Mouse (Mus musculus): Measurements from ENCODE around the gene Keap1. TPM values are rescaled to one million over a fixed set of nuclear protein-coding genes. Genes with fewer than 3 reads are reported as not detected.

Keap1 gene
- 56.6 and 103 TPM in 2 replicates for polyA plus RNA-seq (2012; rRNA removed)

- Histone ChIP-seq H3K4me1 (ENCODE audit: control insufficient read depth, insufficient read depth, insufficient read length, low read length) (peaks cover 19% of the 10 kb centered on the region), H3K27ac (ENCODE audit: insufficient read depth, low read depth, low read length) (peak within 1 kb of the TSS; percentile 83), H3K4me3 (ENCODE audit: low read depth, low read length) (peak within 1 kb of the TSS; percentile 85), H3K36me3 (ENCODE audit: control insufficient read depth, insufficient read depth, low read length) (peaks cover 5% of the 10 kb centered on the region), H3K27me3 (ENCODE audit: control insufficient read depth, insufficient read depth, low read length) (peaks cover 11% of the 10 kb centered on the region)
- TF ChIP-seq CTCF (IDR thresholded peaks at IDR 0.05; ENCODE audit: extremely low read depth, insufficient read length, insufficient replicate concordance, low read depth, low read length): no peak
- peak; percentile 62 for TF ChIP-seq POLR2A (IDR thresholded peaks at IDR 0.05; ENCODE audit: low read depth, low read length)
- under 1% methylated on average over 90 of the region's 90 CpGs for WGBS
These were observed at the start of gene Keap1 for GRCm38 (mm10) chr9:21238733-21239464. TSS of gene Keap1 (minus strand) at chr9:21239361.

DNA sequence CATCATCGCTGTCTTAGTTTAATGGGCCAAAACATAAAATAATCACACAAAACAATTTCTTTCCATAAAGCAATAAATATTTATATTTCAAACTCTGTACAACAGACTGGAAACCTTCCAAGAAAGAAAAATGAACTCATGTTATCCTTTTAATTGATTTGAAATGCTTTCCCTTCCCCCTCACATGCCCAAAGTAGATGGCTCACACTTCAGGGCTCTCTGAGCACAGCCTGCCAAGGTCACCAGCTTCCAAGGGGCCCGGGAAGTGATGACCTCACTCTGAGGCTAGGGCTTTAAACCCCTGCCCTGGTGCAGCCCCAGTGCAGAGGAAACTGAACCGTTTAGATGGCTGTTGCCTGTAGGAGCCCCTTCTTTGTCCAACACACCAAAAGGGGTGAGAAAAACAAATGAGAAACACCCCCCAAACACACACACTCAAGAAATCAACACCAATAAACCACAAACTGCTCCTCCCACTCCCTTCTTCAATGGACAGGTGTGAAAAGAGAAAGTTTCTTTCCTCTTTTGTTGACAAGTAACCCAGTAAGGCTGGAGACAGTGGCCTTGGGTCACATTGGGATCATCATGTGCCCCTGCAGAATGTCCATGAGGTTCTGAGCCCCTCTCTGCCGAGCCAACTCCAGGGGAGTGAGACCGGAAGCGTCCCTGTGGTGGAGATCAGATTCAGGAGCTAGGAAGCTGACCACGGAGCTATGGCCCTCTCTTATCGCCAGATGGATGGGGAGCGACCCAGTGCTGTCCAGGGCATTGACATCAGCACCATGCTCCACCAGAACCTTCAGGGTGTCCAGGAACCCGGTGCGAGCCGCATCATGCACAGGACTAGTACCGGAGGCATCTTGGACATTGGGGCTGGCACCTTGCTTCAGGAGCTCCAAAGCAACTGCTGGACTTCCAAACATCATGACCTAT lies 49.5 kb upstream of the Keap1 start:
- peak overlapping the region; percentile 67 for H3K27ac ChIP-seq (ENCODE audit: insufficient read depth, low read depth, low read length)
- H3K4me3 ChIP-seq (ENCODE audit: low read depth, low read length): peak overlapping the region; percentile 76
- WGBS: 73% methylated on average over 13 of the region's 13 CpGs
- peaks cover 9% of the 10 kb centered on the region for H3K4me1 ChIP-seq (ENCODE audit: control insufficient read depth, insufficient read depth, insufficient read length, low read length)
- no peaks in the 10 kb centered on the region for H3K27me3 ChIP-seq (ENCODE audit: control insufficient read depth, insufficient read depth, low read length)
- peaks cover 4% of the 10 kb centered on the region; the same call in 1 of the 2 replicates for H3K36me3 ChIP-seq (ENCODE audit: control insufficient read depth, insufficient read depth, low read length)
- TF ChIP-seq CTCF (IDR thresholded peaks at IDR 0.05; ENCODE audit: extremely low read depth, insufficient read length, insufficient replicate concordance, low read depth, low read length) (no peak), POLR2A (IDR thresholded peaks at IDR 0.05; ENCODE audit: low read depth, low read length) (no peak)

GRCm38 (mm10) chr9:21287571-21288402 lies 48.6 kb upstream of the Keap1 start, which contains the start of gene Kri1:
TSS of gene Kri1 (minus strand) at chr9:21287969.
- H3K27me3 ChIP-seq (ENCODE audit: control insufficient read depth, insufficient read depth, low read length): no peaks in the 10 kb centered on the region
- H3K36me3 ChIP-seq (ENCODE audit: control insufficient read depth, insufficient read depth, low read length): peaks cover 7% of the 10 kb centered on the region; the same call in 1 of the 2 replicates
- peak within 1 kb of the TSS; percentile 76 for H3K4me3 ChIP-seq (ENCODE audit: low read depth, low read length)
- TF ChIP-seq CTCF (IDR thresholded peaks at IDR 0.05; ENCODE audit: extremely low read depth, insufficient read length, insufficient replicate concordance, low read depth, low read length) (no peak), POLR2A (IDR thresholded peaks at IDR 0.05; ENCODE audit: low read depth, low read length) (peak; percentile 40)
- peak within 1 kb of the TSS; percentile 67 for H3K27ac ChIP-seq (ENCODE audit: insufficient read depth, low read depth, low read length)
- under 1% methylated on average over 59 of the region's 59 CpGs for WGBS
- peaks cover 9% of the 10 kb centered on the region for H3K4me1 ChIP-seq (ENCODE audit: control insufficient read depth, insufficient read depth, insufficient read length, low read length)

DNA sequence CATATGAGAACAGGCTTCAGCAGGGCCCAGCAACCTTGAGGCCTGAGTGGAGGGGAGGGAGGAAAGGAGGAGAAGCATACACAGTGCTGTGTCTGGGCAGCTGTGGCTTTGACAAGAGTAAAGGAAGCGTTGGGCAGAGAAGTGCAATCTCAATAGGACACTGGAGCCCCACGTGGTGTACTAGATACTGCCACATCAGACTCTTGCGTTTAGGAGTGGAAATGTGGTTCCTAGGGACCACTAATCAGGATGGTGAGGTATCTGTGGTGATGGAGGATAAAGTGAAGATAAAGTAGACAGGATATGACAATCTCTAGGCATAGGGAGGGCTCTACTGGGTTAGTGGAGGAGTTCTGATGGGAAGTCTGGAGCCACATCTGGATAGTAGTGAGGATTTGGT lies 47.6 kb upstream of the Keap1 start:
- Histone ChIP-seq H3K4me1 (ENCODE audit: control insufficient read depth, insufficient read depth, insufficient read length, low read length) (peaks cover 9% of the 10 kb centered on the region), H3K27me3 (ENCODE audit: control insufficient read depth, insufficient read depth, low read length) (no peaks in the 10 kb centered on the region), H3K4me3 (ENCODE audit: low read depth, low read length) (no peak overlapping the region), H3K36me3 (ENCODE audit: control insufficient read depth, insufficient read depth, low read length) (peaks cover 14% of the 10 kb centered on the region), H3K27ac (ENCODE audit: insufficient read depth, low read depth, low read length) (no peak overlapping the region)
- TF ChIP-seq CTCF (IDR thresholded peaks at IDR 0.05; ENCODE audit: extremely low read depth, insufficient read length, insufficient replicate concordance, low read depth, low read length) (no peak), POLR2A (IDR thresholded peaks at IDR 0.05; ENCODE audit: low read depth, low read length) (no peak)
- WGBS: 30% methylated on average over 3 of the region's 3 CpGs

GRCm38 (mm10) chr9:21283994-21284393 lies 44.8 kb upstream of the Keap1 start:
- H3K4me1 ChIP-seq (ENCODE audit: control insufficient read depth, insufficient read depth, insufficient read length, low read length): peaks cover 8% of the 10 kb centered on the region
- no peak overlapping the region for H3K4me3 ChIP-seq (ENCODE audit: low read depth, low read length)
- H3K27me3 ChIP-seq (ENCODE audit: control insufficient read depth, insufficient read depth, low read length): no peaks in the 10 kb centered on the region
- no peak overlapping the region for H3K27ac ChIP-seq (ENCODE audit: insufficient read depth, low read depth, low read length)
- peaks cover 37% of the 10 kb centered on the region for H3K36me3 ChIP-seq (ENCODE audit: control insufficient read depth, insufficient read depth, low read length)
- no peak for TF ChIP-seq CTCF (IDR thresholded peaks at IDR 0.05; ENCODE audit: extremely low read depth, insufficient read length, insufficient replicate concordance, low read depth, low read length)
- no peak for TF ChIP-seq POLR2A (IDR thresholded peaks at IDR 0.05; ENCODE audit: low read depth, low read length)
- 63% methylated on average over 3 of the region's 3 CpGs for WGBS

DNA sequence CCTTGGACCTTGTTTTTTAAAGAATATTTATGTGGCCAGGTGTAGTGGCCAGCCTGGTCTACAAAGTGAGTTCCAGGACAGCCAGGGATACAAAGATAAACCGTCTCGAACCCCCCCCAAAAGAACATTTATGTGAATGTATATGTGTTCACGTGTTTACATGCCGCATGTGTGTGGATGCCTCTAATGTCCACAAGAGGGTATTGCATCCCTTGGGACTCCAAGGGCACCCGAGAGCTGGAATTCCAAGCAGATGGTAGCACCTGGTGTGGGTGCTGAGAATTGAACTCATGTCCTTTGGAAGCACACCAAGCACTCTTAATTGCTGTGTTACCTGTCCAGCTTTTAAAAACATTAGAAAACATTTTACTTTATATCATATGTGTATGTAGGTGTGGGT lies 44.4 kb upstream of the Keap1 start:
- no peak for TF ChIP-seq POLR2A (IDR thresholded peaks at IDR 0.05; ENCODE audit: low read depth, low read length)
- TF ChIP-seq CTCF (IDR thresholded peaks at IDR 0.05; ENCODE audit: extremely low read depth, insufficient read length, insufficient replicate concordance, low read depth, low read length): no peak
- H3K4me3 ChIP-seq (ENCODE audit: low read depth, low read length): no peak overlapping the region
- peaks cover 5% of the 10 kb centered on the region for H3K4me1 ChIP-seq (ENCODE audit: control insufficient read depth, insufficient read depth, insufficient read length, low read length)
- H3K36me3 ChIP-seq (ENCODE audit: control insufficient read depth, insufficient read depth, low read length): peaks cover 40% of the 10 kb centered on the region
- H3K27me3 ChIP-seq (ENCODE audit: control insufficient read depth, insufficient read depth, low read length): no peaks in the 10 kb centered on the region
- H3K27ac ChIP-seq (ENCODE audit: insufficient read depth, low read depth, low read length): no peak overlapping the region
- 90% methylated on average over 5 of the region's 5 CpGs for WGBS
